ENCODE assay signal across 29 mouse cellular contexts in genomic region chr5:126343570-126343969, GRCm38 (mm10).
DNase-seq lines count a peak whose midpoint lies in the region; ATAC-seq and TF ChIP-seq lines count a peak whose summit lies in the region.
"Had no signal": no experiment of that assay in that cellular context is flagged by ENCODE, and none has a peak within 500 bp of the region (broad histone marks: within the 10 kb centered on the region; RNA-seq: fewer than 3 reads in every experiment).

No protein-coding gene starts in this region.

- TF ChIP-seq CTCF in hindbrain, postnatal 0 days (IDR thresholded peaks at IDR 0.05; ENCODE audit: low read depth), result no peak
- TF ChIP-seq CTCF in brain, embryonic 14.5 days (IDR thresholded peaks at IDR 0.05; ENCODE audit: borderline replicate concordance, extremely low read depth, insufficient read depth, insufficient read length), result no peak

- no peak for TF ChIP-seq POLR2A in brain, embryonic 14.5 days (IDR thresholded peaks at IDR 0.05; ENCODE audit: borderline replicate concordance, extremely low read depth, insufficient read depth, insufficient read length, poor library complexity, severe bottlenecking)

- 19% methylated on average over 9 of the region's 9 CpGs for WGBS in forebrain, embryonic 14.5 days
- WGBS in forebrain, embryonic 12.5 days, result 55% methylated on average over 9 of the region's 9 CpGs
- WGBS in hindbrain, postnatal 0 days, result 43% methylated on average over 9 of the region's 9 CpGs
- 88% methylated on average over 9 of the region's 9 CpGs for WGBS in hindbrain, embryonic 10.5 days
- WGBS in midbrain, embryonic 14.5 days, result 66% methylated on average over 9 of the region's 9 CpGs
- 61% methylated on average over 9 of the region's 9 CpGs for WGBS in midbrain, embryonic 13.5 days

- no peaks in the 10 kb centered on the region; the same call in 1 of the 2 replicates for H3K4me1 ChIP-seq in forebrain, embryonic 14.5 days (ENCODE audit: control insufficient read depth, insufficient read depth, low read length)
- no peaks in the 10 kb centered on the region for H3K4me1 ChIP-seq in forebrain, embryonic 12.5 days
- H3K4me1 ChIP-seq in hindbrain, postnatal 0 days (ENCODE audit: insufficient read depth, low read length), result no peaks in the 10 kb centered on the region
- H3K4me1 ChIP-seq in hindbrain, embryonic 10.5 days (replicated peaks), result no peaks in the 10 kb centered on the region
- H3K4me1 ChIP-seq in midbrain, embryonic 14.5 days (ENCODE audit: control insufficient read depth, insufficient read depth, low read length), result no peaks in the 10 kb centered on the region
- 0 out of 2 replicates have a peak, but pooled peaks cover 3% of the 10 kb centered on the region for H3K4me1 ChIP-seq in midbrain, embryonic 13.5 days (replicated peaks)
- H3K4me1 ChIP-seq: embryonic facial prominence, embryonic 13.5 days; embryonic facial prominence, embryonic 15.5 days; forebrain, embryonic 10.5 days had no signal

- ATAC-seq in forebrain, embryonic 14.5 days, result no peak
- ATAC-seq in forebrain, embryonic 12.5 days (ENCODE audit: low FRiP score), result no peak
- ATAC-seq in hindbrain, postnatal 0 days, result no peak
- no peak for ATAC-seq in midbrain, embryonic 14.5 days (ENCODE audit: low FRiP score, low TSS enrichment)
- ATAC-seq in midbrain, embryonic 13.5 days, result no peak
- ATAC-seq: activated CD4-positive, CD25-positive, alpha-beta regulatory T cell, adult 4 months; CD4-positive, CD25-positive, alpha-beta regulatory T cell, adult 4 months; forebrain, embryonic 13.5 days; forebrain, embryonic 16.5 days; Patski had no signal

- no peak overlapping the region for H3K4me3 ChIP-seq in forebrain, embryonic 14.5 days (ENCODE audit: low read depth, low read length)
- no peak overlapping the region for H3K4me3 ChIP-seq in forebrain, embryonic 12.5 days (replicated peaks)
- H3K4me3 ChIP-seq in hindbrain, postnatal 0 days (ENCODE audit: low read length), result no peak overlapping the region
- H3K4me3 ChIP-seq in hindbrain, embryonic 10.5 days, result no peak overlapping the region
- no peak overlapping the region for H3K4me3 ChIP-seq in midbrain, embryonic 14.5 days (replicated peaks; ENCODE audit: low read depth, low read length)
- H3K4me3 ChIP-seq in midbrain, embryonic 13.5 days (replicated peaks), result no peak overlapping the region
- H3K4me3 ChIP-seq: embryonic facial prominence, embryonic 13.5 days; embryonic facial prominence, embryonic 15.5 days; erythroblast, embryonic 14.5 days; forebrain, embryonic 10.5 days; forebrain, embryonic 13.5 days had no signal

- H3K4me2 ChIP-seq in forebrain, embryonic 14.5 days (ENCODE audit: low read length), result no peak overlapping the region
- H3K4me2 ChIP-seq in forebrain, embryonic 12.5 days, result no peak overlapping the region
- no peak overlapping the region for H3K4me2 ChIP-seq in hindbrain, postnatal 0 days (ENCODE audit: low read depth, low read length)
- H3K4me2 ChIP-seq in midbrain, embryonic 14.5 days (ENCODE audit: low read length), result no peak overlapping the region
- no peak overlapping the region for H3K4me2 ChIP-seq in midbrain, embryonic 13.5 days (replicated peaks)
- H3K4me2 ChIP-seq: embryonic facial prominence, embryonic 13.5 days; embryonic facial prominence, embryonic 15.5 days; forebrain, embryonic 13.5 days had no signal

- H3K9me3 ChIP-seq in forebrain, embryonic 14.5 days (replicated peaks; ENCODE audit: control insufficient read depth, low read length), result no peaks in the 10 kb centered on the region
- H3K9me3 ChIP-seq in forebrain, embryonic 12.5 days, result no peaks in the 10 kb centered on the region
- H3K9me3 ChIP-seq in hindbrain, postnatal 0 days (ENCODE audit: low read length), result no peaks in the 10 kb centered on the region
- H3K9me3 ChIP-seq in hindbrain, embryonic 10.5 days, result no peaks in the 10 kb centered on the region
- H3K9me3 ChIP-seq in midbrain, embryonic 14.5 days (ENCODE audit: control insufficient read depth, low read length), result no peaks in the 10 kb centered on the region
- no peaks in the 10 kb centered on the region for H3K9me3 ChIP-seq in midbrain, embryonic 13.5 days
- H3K9me3 ChIP-seq: embryonic facial prominence, embryonic 13.5 days; embryonic facial prominence, embryonic 15.5 days; forebrain, embryonic 10.5 days; forebrain, embryonic 13.5 days had no signal

- DNase-seq in forebrain, embryonic 14.5 days (ENCODE audit: low spot score), result peak; percentile 54
- peak; percentile 33 for DNase-seq in hindbrain, postnatal 0 days (ENCODE audit: low spot score)
- DNase-seq in hindbrain, embryonic 10.5 days (ENCODE audit: low spot score), result no peak
- peak; percentile 55 for DNase-seq in midbrain, embryonic 14.5 days
- DNase-seq in brain, embryonic 14.5 days (ENCODE audit: low read depth), result peak; percentile 79
- DNase-seq: adrenal gland, adult 8-10 months; adrenal gland, postnatal 14 days; adrenal gland, postnatal 36 days; B cell, adult 2 months; cerebellum, adult 11 months; cerebellum, adult 18-20 months; cerebellum, adult 8-10 months; cerebellum, adult 9-11 months; cerebellum, postnatal 14 days; cerebellum, postnatal 36 days; embryo, embryonic 11 days had no signal

- H3K27me3 ChIP-seq in forebrain, embryonic 14.5 days (replicated peaks; ENCODE audit: control insufficient read depth, insufficient read depth, low read length), result no peaks in the 10 kb centered on the region
- H3K27me3 ChIP-seq in forebrain, embryonic 12.5 days, result no peaks in the 10 kb centered on the region
- no peaks in the 10 kb centered on the region for H3K27me3 ChIP-seq in hindbrain, postnatal 0 days (ENCODE audit: insufficient read depth, low read length)
- no peaks in the 10 kb centered on the region for H3K27me3 ChIP-seq in hindbrain, embryonic 10.5 days (ENCODE audit: insufficient read depth, poor library complexity, severe bottlenecking)
- no peaks in the 10 kb centered on the region for H3K27me3 ChIP-seq in midbrain, embryonic 14.5 days (ENCODE audit: control insufficient read depth, insufficient read depth, low read length)
- no peaks in the 10 kb centered on the region for H3K27me3 ChIP-seq in midbrain, embryonic 13.5 days
- H3K27me3 ChIP-seq: CH12.LX; embryonic facial prominence, embryonic 13.5 days; embryonic facial prominence, embryonic 15.5 days; forebrain, embryonic 13.5 days; Patski had no signal

- H3K36me3 ChIP-seq in forebrain, embryonic 14.5 days (ENCODE audit: control insufficient read depth, insufficient read depth, low read length), result no peaks in the 10 kb centered on the region
- no peaks in the 10 kb centered on the region for H3K36me3 ChIP-seq in forebrain, embryonic 12.5 days (replicated peaks)
- H3K36me3 ChIP-seq in hindbrain, postnatal 0 days (ENCODE audit: insufficient read depth, low read length), result no peaks in the 10 kb centered on the region
- H3K36me3 ChIP-seq in hindbrain, embryonic 10.5 days, result no peaks in the 10 kb centered on the region
- no peaks in the 10 kb centered on the region for H3K36me3 ChIP-seq in midbrain, embryonic 14.5 days (ENCODE audit: control insufficient read depth, insufficient read depth, low read length)
- no peaks in the 10 kb centered on the region for H3K36me3 ChIP-seq in midbrain, embryonic 13.5 days
- H3K36me3 ChIP-seq: embryonic facial prominence, embryonic 13.5 days; embryonic facial prominence, embryonic 15.5 days; forebrain, embryonic 10.5 days; G1E had no signal

- H3K9ac ChIP-seq in forebrain, embryonic 14.5 days (ENCODE audit: low read length), result no peak overlapping the region
- no peak overlapping the region for H3K9ac ChIP-seq in forebrain, embryonic 12.5 days
- no peak overlapping the region for H3K9ac ChIP-seq in hindbrain, postnatal 0 days (replicated peaks; ENCODE audit: low read length)
- H3K9ac ChIP-seq in midbrain, embryonic 14.5 days (replicated peaks; ENCODE audit: low read length), result no peak overlapping the region
- H3K9ac ChIP-seq in midbrain, embryonic 13.5 days (replicated peaks), result no peak overlapping the region
- H3K9ac ChIP-seq: embryonic facial prominence, embryonic 13.5 days; embryonic facial prominence, embryonic 15.5 days; forebrain, embryonic 13.5 days had no signal

- no peak overlapping the region for H3K27ac ChIP-seq in forebrain, embryonic 14.5 days (ENCODE audit: low read depth, low read length)
- no peak overlapping the region for H3K27ac ChIP-seq in forebrain, embryonic 12.5 days
- no peak overlapping the region for H3K27ac ChIP-seq in hindbrain, postnatal 0 days
- H3K27ac ChIP-seq in hindbrain, embryonic 10.5 days, result no peak overlapping the region
- no peak overlapping the region for H3K27ac ChIP-seq in midbrain, embryonic 14.5 days (replicated peaks; ENCODE audit: low read depth, low read length)
- H3K27ac ChIP-seq in midbrain, embryonic 13.5 days, result no peak overlapping the region
- H3K27ac ChIP-seq: embryonic facial prominence, embryonic 13.5 days; embryonic facial prominence, embryonic 15.5 days; forebrain, embryonic 10.5 days; forebrain, embryonic 13.5 days had no signal
